Mouse (Mus musculus) gastrocnemius, postnatal 25 days (tissue): ENCODE data around the gene Sdc4. TPM values are rescaled to one million over a fixed set of nuclear protein-coding genes. Genes with fewer than 3 reads are reported as not detected.

Experiments
- DNase-seq: peaks from one replicate; pipeline ENCODE4 v3.0.0; 2022
- total RNA-seq, 2 experiments: library from RNA; stranded (reverse); gene quantifications; 1 replicate in 1 of 2; 2 replicates in 1 of 2; pipeline ENCODE4 v1.2.3; 2021

Sdc4 gene
- total RNA-seq, 2 experiments from 2014 or later = 28.0 to 62.1 TPM

DNA sequence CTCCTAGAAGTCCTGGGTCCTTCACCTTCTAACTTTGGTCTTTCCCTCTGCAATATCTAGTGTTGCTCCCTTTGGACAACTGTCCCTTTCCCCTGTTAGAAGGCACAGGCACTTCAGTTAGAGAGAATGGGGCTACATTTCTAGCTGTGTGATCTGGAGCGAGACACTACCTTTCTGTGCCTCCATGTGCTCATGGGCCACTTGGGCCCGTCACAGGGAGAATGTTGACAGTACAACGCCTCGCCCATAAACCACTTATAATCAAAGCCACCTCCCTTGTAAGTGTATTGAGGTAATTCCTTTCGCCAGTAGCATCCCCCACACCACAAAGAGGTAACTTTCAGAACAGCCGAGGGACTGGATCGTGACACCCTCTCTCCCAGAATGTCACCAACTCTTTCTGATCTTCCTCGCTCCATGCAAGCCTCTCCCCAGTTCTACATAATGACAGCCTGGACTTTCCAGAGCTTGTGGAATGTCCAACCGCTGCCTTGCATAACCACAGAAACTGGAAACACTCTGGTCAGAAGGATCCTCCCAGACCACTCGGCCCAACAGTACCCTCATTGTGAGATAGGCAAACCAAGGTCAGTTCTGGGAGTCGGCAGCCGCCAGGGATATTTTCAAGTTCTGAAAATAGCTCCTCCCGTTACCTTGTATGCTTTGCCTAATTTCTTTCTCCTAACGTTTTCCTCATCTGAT lies 5.8 kb upstream of the Sdc4 start:
- no peak for DNase-seq

DNA sequence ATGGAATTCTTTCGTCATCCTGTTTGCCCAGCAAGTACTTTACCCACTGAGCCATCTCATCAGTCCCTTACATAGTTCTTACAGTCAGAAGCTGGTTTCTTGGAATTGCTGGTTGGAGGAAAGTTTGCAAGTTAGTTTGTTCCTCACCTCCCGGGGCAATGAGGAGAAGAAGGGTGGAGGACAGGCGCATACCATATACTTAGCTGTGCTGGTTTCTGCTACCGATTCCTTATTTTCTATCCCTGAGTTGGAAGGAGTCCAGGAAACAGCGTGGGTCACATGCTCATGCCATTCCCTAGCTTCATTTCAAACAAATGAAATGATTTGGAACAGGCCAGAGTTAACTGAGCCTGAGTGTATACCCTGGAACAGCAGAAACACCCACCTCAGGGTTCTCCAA lies 5.2 kb upstream of the Sdc4 start:
- DNase-seq = no peak

DNA sequence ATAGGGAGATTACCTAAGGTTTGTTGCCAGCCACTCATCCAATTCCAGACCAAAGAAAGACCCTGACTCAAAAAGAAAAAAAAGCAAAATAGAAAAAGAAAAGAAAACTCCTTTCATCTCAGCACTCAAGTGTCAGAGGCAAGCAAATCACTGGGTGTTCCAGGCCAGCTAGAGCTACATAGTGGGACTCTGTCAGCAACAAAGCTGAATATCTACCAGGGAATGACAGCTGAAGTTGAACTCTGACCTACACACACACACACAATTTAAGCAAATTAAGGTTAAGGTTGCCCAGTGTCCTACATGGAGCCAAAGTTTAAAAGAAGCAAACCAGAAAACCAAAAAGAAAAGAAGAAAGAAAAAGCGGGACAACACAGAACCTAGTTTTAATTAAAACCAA lies 4.5 kb upstream of the Sdc4 start:
- no peak for DNase-seq

DNA sequence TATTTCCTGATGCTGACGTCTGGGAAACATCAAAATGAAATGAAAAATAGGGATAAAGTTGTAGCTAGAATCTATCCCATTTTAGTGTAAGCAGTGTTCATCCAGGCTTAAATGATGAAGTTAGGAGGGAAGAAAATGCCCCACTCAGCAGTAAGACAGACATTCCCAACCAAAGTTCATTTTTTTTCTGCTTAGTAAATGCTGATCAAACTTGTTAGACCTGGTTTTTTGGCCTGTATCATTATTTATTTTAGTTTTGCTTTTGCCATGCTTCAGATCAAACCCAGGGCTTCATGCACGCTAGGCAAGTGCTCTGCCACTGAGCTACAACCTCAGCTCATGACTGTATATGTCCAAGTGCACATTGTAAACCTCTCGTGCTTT lies 2.4 kb upstream of the Sdc4 start:
- no peak for DNase-seq

DNA sequence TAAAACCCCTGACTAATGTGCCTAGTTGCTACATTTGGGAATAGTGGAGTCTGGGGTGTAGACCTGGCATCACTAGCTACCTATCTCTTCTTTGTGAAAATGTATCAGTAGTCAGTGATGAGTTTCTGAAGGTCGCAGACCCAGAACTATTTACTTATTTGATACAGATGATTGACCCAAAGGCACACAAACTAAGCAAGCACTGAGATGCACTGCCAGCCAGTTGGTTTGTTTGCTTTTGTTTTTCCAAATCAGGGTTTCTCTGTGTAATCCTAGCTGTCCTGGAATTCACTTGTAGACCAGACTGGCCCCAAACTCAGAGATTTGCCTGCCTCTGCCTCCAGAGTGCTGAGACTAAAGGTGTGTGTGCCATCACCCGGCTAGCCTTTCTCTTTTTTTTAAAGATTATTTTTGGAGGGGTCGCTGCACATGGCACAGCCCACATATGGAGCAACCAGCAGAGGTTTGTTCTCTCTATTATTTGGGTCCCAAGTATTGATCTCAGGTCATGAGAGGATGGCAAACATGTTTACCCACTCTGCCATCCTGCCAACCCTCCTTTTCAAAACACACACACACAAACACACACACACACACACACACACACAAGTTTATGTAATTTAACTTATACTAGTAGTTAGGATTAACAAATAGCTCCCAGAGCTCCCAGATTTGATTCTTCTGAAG lies 1.9 kb upstream of the Sdc4 start:
- no peak for DNase-seq

DNA sequence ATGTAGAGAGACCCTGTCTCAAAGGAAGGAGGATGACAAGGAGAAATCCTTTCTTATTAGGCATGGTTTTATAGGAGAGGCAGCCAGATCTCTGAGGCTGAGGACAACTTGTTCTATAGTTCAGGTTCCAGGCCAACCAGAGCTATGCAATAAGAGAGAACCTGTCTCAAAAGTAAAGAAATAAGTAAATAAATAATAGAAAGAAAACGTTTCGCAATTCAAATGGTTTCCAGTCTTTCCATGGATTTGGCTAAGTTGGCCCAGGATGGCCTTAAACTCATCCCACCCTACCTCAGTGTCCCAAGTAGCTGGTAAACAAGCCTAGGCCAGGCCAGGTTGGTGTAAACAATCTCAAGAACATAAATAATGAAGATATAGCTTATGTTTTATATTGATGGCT lies 1.0 kb upstream of the Sdc4 start:
- DNase-seq = no peak

DNA sequence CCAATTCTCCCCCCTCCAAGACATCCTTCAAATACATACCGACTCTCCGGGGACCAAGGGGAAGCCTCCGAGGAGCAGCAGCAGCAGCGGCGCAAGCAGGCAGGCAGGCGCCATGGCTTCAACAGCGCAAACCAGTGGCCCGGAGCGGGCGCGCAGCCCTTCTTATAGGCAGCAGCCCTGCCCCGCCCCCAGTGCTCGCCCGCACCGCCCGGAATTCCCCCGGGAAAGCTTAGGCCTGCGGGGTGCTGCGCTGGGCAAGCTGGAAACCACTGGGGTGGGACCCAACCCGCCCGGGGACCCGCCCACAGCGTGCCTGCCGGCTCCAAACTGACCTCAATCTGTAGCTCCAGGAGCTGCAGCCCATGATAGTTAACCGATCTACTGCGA lies 643 bp downstream of the Sdc4 start:
- DNase-seq = peak; percentile 86

DNA sequence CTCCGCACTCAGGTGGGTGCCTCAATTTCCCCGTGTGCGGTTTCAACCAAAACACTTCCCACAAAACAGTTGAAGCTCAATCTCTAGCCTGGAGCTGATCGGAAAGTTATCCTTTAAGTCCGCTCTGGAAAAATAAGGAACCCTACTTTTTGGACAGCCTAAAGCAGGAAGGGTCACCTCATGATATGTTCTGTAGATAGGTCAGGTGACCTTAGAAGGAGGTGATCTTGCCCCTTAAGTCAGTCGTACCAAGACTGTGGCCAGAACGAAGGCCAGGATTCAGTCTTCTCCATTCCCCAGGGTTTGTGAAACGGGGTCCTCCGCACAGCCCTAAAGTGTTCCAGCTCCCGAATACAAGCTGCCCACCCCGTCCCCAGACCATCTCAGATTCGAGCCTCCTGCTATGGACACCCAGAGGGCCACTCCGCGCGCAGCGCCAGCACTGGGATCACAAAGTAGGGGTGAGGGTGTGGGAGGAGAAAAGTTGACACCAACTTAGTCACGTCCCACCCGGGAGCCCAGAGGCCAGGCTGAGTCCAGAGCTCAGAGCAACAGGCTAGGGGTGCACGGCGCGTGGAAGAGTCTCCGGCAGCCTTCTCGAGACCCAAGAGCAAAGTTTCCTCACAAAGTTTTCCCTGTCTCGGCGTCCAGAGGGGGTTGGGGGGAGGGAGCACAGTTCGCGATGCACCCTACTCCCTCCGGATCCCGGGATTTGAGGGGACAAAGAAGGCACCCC lies 1.2 kb downstream of the Sdc4 start:
- DNase-seq = peak; percentile 48

DNA sequence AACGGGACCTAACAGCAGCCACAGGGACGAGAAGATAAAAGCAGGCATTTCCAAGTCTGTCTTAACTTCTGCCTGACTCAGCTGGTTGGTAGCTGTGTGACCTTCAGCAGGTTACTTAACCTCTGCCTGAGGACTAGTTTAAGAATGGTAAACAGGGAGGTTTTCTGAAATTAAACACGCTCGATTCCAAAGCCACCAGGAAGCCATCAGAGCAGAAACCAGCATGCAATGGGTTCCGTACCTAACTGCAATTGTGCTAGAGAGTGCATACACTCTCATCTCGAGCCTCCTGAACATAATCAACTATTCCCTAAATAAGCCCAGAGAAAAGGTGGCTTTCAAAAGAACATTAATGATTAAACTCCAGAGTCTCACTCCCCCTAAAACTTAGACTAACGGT lies 2.0 kb downstream of the Sdc4 start:
- no peak for DNase-seq

DNA sequence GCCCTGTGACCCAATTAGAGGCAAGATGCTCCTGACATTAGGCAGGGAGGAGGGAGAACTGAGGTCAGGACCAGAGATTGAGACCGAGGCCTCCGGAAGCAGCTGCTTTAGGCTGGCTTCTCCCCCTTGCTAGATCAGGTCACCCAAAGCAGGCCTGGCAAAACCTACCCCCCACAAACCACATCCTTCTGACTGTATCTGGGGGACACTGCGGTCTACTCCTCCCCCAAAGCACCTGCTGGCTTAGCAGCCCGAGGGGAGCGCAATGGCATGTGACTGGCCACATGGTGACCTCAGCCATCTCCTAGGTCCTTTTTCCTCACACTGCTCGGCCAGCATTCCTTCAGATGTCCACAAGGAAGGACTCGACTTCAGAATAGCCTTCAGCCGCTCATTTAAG lies 2.5 kb downstream of the Sdc4 start:
- no peak for DNase-seq

DNA sequence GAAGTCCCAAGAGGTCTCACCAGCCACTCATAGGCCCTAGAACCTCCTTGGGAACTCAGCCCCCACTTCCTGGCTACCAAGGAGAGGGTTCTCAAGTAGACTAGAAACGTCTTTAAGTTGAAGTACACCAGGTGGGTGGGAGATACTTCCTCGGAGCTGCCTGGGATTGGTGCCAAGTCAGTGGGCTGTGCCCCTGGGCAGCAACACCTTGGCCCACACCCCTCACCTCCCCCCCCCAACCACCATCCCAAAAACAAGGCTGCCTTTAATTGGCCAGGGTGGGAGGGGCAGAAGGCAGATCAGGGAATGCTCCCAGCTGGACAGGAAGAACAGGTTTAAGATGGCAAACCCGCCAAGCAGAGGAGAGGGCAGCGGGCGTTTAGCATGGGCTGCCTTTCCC lies 3.4 kb downstream of the Sdc4 start:
- DNase-seq = no peak

DNA sequence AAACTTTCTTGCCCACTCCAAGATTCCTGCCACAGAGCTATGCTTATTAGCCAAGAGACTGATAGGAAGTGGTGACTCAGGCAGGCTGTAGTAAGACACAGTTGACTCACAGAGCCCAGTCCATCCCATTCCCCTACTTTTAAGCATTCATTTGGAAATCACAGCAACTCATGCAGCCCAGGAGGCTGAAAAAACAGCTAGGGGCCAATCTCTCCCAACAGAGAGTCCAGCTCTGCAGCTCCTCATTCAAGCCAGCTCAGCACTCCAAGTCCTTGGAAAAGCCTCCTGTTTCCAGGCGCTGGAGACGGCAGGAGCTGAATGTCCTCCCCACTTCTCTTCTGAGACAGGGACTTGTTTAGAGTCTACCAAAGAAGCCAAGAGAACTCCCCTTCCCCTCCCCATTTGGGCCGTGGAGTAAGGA lies 4.7 kb downstream of the Sdc4 start:
- DNase-seq = peak; percentile 43

DNA sequence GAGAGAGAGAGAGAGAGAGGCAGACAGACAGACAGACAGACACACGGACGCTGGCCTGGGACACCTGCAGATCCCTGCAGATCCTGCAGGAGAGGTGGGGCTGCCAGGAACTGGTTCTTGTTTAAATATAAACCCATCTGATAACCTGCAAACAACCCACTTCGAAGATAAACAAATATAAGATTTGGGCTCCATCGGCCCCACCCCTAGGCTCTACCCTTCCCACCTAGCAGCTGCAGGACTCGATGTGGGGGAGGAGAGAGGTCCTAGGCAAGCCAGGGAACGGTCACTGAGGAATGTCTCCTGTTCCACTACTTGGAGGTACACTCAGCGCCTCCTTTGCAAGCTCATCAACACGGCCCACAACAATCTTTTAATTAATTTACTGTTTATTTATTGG lies 5.4 kb downstream of the Sdc4 start:
- no peak for DNase-seq

DNA sequence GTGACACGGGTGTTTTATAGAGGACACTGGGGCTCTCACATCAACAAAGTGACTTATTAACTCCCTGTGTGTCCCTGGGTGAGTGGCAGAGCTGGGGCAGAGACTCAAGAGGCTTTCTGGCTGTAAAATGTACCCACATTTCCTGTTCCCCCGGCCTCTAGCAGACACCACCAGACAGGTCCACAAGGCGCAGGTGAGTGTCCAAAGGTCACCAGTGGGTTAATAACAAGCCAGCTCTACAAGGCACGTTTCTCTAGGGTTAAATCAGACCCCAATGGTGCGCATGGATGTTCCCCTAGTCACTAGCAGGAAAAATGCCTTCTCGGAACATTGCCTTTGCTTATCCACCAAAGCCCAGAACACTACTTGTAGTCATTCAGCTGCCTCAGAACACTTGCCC lies 6.0 kb downstream of the Sdc4 start:
- DNase-seq = no peak

DNA sequence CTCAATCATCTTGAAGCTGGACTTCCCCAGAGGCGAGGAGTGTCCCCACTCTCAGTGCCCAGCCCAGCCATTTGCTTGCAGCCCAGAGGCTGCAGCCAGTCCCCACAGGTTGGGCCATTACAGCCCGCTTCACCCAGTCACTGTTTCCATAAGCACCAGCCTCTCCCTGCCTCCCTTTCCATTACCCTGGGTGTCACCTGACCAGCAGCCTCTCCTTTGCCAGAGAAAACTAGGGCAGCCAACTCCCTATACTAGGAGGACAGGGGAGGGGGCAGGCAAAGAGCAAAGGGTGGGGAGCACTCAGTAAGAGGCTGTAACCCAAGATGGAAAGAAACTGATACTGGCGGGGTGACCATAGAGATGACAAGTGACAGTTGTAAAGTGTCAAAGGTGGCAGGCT lies 6.7 kb downstream of the Sdc4 start:
- DNase-seq = peak; percentile 69

DNA sequence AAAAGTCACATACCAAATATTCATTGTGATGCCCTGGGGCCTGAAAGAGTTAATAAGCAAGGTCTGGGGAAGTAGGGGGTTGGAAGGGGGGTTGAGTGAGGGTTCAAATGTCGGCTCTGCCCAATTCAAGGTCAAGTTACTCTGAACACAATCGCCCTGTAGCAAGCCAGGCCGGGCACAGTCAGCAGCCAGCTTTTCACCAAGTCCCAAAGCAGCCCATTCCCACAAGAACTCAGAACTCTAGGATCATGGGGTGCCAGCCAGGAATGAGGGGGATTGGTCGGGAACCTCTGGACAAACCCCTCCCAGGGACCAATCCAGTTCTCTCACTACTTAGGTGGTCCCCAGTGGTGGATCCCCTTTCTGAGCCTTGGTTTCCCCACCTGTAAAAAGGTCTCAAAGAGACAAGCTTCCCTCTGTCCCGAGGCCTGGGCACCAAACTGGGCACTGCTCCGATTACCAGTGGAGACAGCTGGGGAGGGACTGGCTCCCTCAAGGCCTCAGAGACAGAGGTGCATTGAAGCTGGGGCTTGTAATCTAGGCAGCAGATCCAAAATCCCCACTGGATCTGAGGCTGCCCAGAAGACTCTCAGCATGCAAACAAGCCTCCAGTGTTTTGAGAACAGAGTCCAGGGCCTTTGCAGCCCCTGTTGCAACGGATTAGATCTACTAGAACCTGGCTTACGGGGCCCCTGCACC lies 7.3 kb downstream of the Sdc4 start:
- no peak for DNase-seq

DNA sequence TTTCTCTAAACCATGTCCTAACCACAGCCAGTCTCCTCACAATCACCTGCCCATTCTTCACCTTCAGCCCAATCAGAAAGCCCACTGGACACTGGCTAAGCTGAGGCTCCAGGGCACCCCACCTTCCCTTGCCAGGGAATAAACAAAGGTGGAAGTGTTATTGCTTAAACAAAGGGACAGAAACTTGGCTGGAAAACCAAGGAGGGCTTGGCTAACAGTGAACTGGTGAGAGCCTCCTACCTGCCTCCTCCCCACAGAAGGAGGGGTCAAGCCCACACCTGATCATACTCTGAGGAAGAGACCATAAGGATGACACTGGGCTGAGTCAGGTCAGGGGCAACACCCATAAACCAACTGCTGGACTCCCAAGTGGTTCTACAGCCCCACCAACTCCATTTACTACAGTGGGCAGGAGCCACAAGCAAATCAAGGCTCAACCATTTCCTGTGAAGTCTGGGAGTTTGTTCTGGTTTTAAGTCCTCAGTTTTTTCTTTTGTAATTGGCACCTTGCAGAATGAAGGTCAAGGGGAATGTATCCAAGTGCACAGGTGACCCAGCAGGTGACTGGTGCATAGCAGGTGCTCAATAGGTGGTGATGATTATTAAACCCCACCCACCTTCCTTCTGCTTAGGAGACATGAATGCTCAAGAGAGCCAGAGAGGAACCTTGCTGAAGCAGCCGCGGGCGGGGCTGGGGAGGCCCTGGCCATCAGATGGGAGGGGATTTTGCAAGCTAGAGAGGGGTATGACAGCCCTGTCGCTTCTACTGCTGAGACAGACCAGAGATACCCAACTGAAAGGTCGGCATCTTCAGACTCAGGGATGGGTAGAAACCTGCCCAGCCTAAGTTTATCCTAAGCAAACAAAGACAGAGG lies 8.2 kb downstream of the Sdc4 start:
- DNase-seq = no peak

DNA sequence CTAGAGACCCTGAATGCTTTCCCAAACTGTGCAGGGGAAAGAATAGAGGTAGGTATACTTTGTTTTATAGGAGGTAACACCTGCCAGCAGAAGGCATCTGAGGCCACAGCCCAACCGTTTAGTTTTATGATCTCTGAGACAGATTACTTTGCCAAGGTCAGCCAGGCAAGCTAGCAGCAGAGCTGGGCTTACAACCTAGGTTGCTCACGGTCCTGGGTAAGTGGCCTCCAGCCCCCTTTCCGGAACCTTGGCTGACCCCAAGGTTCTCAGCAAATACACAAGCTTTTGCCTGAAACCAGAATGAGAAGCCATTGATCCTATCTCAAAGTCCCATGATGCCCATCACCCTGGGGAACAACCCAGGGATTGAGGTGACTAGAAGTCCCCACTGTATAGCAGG lies 9.0 kb downstream of the Sdc4 start:
- no peak for DNase-seq

DNA sequence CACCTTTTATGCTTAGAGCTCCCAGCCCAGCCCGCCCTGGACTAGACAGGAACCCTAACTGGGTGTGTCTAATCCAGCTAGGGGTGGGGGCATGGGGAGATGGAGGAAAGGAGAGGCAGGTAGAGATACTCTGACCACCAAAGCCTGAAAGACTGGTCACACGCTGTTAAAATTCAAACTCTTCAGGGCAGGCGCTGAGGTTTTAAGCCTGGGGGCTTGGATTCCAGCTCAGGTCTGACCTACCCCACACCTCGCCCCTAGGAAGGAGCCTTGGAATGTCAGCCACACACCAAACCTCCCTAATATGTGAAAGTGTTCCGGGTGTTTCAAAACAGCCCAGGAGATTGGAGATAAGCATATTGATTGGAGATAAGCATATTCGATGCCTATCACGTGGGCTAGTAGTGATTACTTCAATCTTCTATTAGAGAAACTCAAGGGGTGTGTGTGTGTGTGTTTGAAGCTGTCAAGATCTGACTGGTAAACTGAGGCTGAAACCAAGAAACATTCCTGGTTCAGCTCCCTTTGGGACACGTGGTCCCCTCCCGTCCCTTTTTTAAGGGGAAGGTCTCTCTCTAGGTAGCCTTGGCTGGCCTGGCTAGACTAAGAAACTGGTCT lies 10.3 kb downstream of the Sdc4 start:
- no peak for DNase-seq

DNA sequence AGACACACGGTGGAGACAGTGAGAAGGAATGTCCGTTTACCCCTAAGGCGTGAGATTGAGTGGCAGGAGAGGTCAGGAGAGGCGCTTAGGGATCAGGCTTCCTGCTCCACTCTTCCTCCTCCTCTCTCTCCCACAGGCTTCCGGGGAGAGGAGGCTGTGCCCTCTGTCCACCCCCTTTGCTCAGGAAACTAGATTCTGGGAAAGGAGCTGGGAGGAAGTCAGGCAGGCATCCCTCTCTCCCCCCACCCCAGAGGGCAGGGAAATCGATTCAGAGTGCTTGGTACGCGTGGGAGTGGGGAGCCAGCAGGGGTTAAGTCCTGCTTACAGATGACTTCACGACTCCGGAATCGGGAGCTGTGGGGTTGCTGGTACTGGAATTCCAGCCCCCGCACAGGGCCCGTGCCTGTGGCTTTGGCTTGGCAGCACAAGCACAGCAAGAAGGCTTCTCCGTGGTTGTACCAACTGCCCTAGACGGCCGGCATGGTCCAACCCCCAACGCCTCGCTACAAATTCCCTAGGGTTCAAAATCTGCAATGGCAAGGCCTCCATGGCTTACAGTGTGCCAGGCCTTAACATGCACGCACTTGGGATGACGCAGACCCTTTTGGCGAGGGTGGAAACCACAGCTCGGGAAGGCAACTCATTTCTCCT lies 11.0 kb downstream of the Sdc4 start:
- DNase-seq = peak; percentile 55
